Mouse (Mus musculus) forebrain, postnatal 0 days (tissue): ENCODE measurements at regions not wholly inside any gene's neighbourhood (a gene's known extent, or its start where the extent isn't known, plus 50 kb on each side); places are given as distances from the start of the nearest gene placed in this dataset.
"Not testable (repeated sequence)": the region's sequence is repeated elsewhere in the genome, so short reads cannot be mapped to it uniquely, and the experiment has no call there.

Experiments
- ATAC-seq: fragments of 200-750 bp; cut with Nextera tagmentation; 2 replicates; pipeline ENCODE4 v1.8.0; 2017; ENCODE audit warnings: mild to moderate bottlenecking, moderate library complexity
- DNase-seq: peaks from one replicate; pipeline ENCODE4 v3.0.0-alpha.2; 2015
- H3K27ac ChIP-seq: fragments of 300-500 bp; sonication (generic); 2 replicates; pipeline ENCODE4 v1.5.1; 2014; ENCODE audit warnings: low read depth, mild to moderate bottlenecking, antibody characterized with exemption, low read length, moderate library complexity, mixed read lengths
- H3K27me3 ChIP-seq: fragments of 300-500 bp; sonication (generic); 2 replicates; pipeline ENCODE4 v1.6.1; 2014; ENCODE audit warnings: mild to moderate bottlenecking, low read length, mixed read lengths; ENCODE audit not compliant: insufficient read depth
- H3K36me3 ChIP-seq: fragments of 300-500 bp; sonication (generic); 2 replicates; pipeline ENCODE4 v1.6.1; 2014; ENCODE audit warnings: mild to moderate bottlenecking, moderate library complexity; ENCODE audit not compliant: insufficient read depth
- H3K4me1 ChIP-seq: fragments of 300-500 bp; sonication (generic); 2 replicates; pipeline ENCODE4 v1.6.1; 2014; ENCODE audit warnings: antibody characterized with exemption; ENCODE audit not compliant: insufficient read depth
- H3K4me2 ChIP-seq: fragments of 300-500 bp; sonication (generic); 2 replicates; pipeline ENCODE4 v1.6.1; 2014; ENCODE audit warnings: low read depth, mild to moderate bottlenecking, moderate library complexity
- H3K4me3 ChIP-seq: fragments of 300-500 bp; sonication (generic); 2 replicates; pipeline ENCODE4 v1.5.1; 2014; ENCODE audit warnings: low read depth, low read length, mixed read lengths
- H3K9ac ChIP-seq: fragments of 300-500 bp; sonication (generic); 2 replicates; pipeline ENCODE4 v1.6.1; 2014; ENCODE audit warnings: mild to moderate bottlenecking
- H3K9me3 ChIP-seq: fragments of 300-500 bp; sonication (generic); 2 replicates; pipeline ENCODE4 v1.6.1; 2016; ENCODE audit warnings: low read length
- CTCF ChIP-seq: sonication (generic); IDR thresholded peaks from 2 replicates; pipeline ENCODE4 v1.5.1; 2016; ENCODE audit warnings: antibody characterized with exemption, control low read depth, low read depth
- WGBS: fragments of 180-500 bp; shearing (Covaris S2); extraction: QIAGEN DNeasy Blood & Tissue Kit; methylation state at CpG from one replicate; pipeline ENCODE4 v1.1.7; 2014; 5-methylcytosine and 5-hydroxymethylcytosine counted together

DNA sequence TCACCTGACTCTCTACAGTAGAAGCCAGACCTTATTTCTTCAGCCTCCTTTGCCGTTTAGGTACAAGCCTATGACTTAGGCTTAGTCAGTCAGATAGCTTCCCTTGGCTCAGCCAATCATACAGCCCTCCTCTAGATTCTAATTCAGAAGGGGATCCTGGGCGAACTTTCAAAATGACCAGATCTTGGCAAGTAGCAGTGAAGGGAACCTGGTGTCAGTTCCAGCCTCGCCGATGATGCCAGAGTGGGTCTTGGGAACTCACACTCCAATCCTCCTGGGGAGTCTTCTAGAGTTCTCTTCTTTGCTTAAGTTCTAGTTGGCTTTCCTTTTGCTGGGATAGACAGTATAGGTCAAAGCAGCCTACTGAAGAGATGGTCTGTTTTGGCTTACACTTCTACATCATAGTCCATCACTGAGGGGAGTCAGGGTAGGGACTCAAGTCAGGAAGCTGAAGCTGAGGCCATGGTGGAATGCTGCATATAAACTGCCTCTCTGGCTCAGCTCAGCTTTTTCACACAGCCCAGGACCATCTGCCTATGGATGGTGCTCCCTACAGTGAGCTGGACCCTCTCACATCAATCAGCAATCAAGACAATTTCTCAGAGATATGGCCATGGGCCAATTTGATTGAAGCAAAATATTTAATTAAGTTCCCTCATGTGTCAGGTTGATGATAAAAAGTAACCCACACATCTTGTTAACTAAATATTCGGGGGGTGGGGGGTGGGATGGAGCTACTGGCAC lies 94.7 kb upstream of the Btbd11 start:
- no peak overlapping the region for H3K27ac ChIP-seq

DNA sequence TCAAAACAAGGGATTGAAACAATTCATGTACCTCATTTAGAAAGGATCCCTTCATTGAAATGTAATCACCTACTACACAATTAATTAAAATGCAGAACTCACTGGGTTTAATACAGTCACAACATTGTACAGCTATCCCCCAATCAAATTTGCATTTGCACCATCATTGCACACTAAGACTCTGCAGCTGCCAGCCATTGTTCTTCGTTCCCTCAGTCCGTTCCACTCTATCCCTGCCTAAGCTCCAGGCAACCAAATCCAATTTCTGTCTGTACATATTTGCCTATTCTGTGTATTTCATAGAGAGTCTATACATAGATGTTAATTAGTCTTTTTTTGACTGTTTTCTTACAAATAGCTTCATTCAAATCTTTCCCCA lies 94.1 kb upstream of the Btbd11 start:
- Histone ChIP-seq H3K4me1 (peaks cover 4% of the 10 kb centered on the region; the same call in 1 of the 2 replicates), H3K27me3 (no peaks in the 10 kb centered on the region), H3K4me3 (no peak overlapping the region), H3K9me3 (no peaks in the 10 kb centered on the region), H3K9ac (no peak overlapping the region), H3K4me2 (no peak overlapping the region), H3K27ac (no peak overlapping the region), H3K36me3 (no peaks in the 10 kb centered on the region)
- TF ChIP-seq CTCF: no peak
- WGBS: 7% methylated on average over 2 of the region's 2 CpGs
- peak; percentile 64; the same call in 1 of the 2 replicates for ATAC-seq
- DNase-seq: no peak

More for the DNA sequence above, 94.7 kb upstream of the Btbd11 start:
- H3K4me1 ChIP-seq: peaks cover 4% of the 10 kb centered on the region; the same call in 1 of the 2 replicates
- no peaks in the 10 kb centered on the region for H3K36me3 ChIP-seq
- H3K27me3 ChIP-seq: no peaks in the 10 kb centered on the region
- ATAC-seq (no peak), DNase-seq (no peak)
- H3K4me3 ChIP-seq: no peak overlapping the region
- WGBS: 62% methylated on average over 5 of the region's 5 CpGs
- no peak overlapping the region for H3K4me2 ChIP-seq
- TF ChIP-seq CTCF: no peak
- no peak overlapping the region for H3K9ac ChIP-seq
- H3K9me3 ChIP-seq: no peaks in the 10 kb centered on the region

DNA sequence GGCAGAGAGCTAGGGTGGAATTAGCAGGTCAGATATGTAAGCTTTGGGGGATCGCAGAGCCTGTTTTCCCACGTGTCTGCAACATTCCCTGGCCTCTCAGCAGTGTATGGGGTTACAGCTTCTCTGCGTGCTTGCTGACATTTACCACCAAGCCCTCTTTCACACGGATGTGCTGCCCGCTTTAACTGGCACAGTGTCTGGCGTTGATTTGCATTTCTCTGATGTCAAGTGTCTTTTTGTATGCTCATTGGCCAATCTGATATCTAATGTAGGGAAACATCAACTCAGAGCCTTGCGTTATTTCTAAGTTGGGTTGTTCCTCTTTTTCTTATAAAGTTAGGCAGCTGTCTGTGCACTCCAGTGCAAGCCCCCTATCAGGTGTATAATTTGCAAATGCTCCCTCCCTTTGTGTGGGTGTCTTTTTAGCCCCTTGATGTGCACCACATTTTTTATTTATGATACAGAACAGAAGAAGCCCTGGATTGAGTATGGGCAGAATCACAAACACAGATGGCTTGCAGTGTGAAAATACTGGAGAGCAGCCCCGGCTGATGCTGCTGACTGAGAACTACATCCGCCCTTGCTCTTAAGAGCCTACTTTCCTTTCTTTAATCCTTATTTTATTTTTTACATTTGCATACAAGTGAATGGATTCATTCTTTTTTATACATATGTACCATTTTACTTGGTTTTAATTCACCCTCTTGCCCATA lies 93.4 kb upstream of the Btbd11 start:
- DNase-seq (peak; percentile 32), ATAC-seq (peak; percentile 74)
- Histone ChIP-seq H3K27me3 (no peaks in the 10 kb centered on the region), H3K9ac (no peak overlapping the region), H3K36me3 (no peaks in the 10 kb centered on the region), H3K9me3 (no peaks in the 10 kb centered on the region), H3K4me2 (no peak overlapping the region), H3K4me3 (no peak overlapping the region), H3K4me1 (peaks cover 4% of the 10 kb centered on the region; the same call in 1 of the 2 replicates), H3K27ac (no peak overlapping the region)
- no peak for TF ChIP-seq CTCF
- WGBS: 24% methylated on average over 9 of the region's 9 CpGs

DNA sequence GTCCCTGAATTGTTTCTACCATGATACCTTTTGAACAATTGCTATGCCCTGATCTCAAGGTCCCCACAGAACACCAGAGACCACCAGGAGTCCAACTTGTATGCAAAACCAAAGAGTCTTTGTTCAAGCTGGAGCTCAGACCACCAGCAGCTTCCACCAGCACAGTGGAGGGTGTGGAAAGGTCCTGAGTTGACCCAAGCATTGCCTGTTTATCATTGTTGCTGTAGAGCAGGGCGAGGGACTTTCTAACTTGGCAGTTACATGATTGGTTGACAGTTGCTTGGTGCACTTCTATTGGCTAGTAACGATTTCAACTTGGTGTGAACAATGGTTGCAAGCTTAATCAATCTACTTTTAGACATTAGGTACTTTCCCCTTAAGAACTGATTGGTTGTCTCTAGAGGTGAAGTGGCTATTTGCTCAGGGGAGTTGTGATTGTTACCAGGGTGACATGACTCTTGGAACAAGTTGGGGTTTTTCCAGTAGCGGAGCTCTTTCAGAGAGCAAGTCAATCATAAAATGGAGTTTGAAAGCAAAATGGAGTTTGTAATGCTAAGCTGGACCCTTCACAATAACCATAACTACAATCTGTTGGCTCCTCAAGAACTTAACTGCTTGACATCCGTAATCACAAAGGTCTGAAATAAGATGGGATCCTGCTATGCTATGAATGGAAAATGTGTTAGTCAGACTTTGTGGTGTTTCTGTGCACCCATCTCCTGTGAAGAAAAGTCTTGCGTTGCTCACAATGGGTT lies 91.3 kb upstream of the Btbd11 start:
- DNase-seq: no peak
- WGBS: 90% methylated on average over 5 of the region's 5 CpGs
- no peak for TF ChIP-seq CTCF

DNA sequence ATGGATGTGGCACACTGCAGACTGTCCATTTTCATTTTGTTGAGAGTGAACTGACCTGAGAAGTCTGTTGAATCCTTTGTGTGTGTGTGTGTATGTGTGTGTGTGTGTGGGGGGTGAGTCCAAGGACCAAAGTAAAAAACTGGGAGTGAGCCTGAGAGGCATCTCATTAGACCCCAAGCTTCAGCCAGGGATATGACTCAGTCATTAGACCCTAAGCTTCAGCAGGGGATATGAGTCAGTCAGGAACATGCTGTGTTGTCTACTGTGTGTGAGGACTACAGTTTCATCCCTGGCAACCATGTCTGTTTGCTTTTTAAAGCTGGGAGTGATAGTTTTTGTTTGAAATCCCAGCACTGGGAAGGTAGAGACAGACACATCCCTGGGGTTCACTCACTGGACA lies 74.8 kb upstream of the Btbd11 start:
- Histone ChIP-seq H3K4me1 (no peaks in the 10 kb centered on the region), H3K4me3 (no peak overlapping the region), H3K9ac (no peak overlapping the region), H3K27me3 (no peaks in the 10 kb centered on the region), H3K9me3 (no peaks in the 10 kb centered on the region), H3K27ac (no peak overlapping the region), H3K36me3 (no peaks in the 10 kb centered on the region), H3K4me2 (no peak overlapping the region)
- ATAC-seq (no peak), DNase-seq (no peak)
- TF ChIP-seq CTCF: no peak

More for the DNA sequence above, 91.3 kb upstream of the Btbd11 start:
- Histone ChIP-seq H3K9me3 (no peaks in the 10 kb centered on the region), H3K4me1 (peaks cover 4% of the 10 kb centered on the region; the same call in 1 of the 2 replicates), H3K4me2 (no peak overlapping the region), H3K27ac (no peak overlapping the region), H3K9ac (no peak overlapping the region), H3K36me3 (no peaks in the 10 kb centered on the region), H3K27me3 (no peaks in the 10 kb centered on the region), H3K4me3 (no peak overlapping the region)
- no peak for ATAC-seq

DNA sequence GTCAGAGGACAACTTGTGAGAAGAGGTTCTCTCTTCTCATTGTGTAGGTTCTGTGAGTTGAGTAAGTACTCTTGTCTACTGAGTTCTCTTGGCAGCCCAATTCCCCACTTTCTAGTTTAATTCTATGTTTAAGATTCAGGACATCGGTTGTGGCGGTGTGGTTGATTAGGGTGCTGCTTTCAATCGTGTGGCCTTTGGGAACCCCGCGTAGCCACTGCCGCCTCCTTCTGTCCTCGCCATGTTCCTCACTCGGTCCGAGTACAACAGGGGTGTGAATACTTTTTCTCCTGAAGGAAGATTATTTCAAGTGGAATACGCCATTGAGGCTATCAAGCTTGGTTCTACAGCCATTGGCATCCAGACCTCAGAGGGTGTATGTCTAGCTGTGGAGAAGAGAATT lies 73.3 kb upstream of the Btbd11 start:
- H3K4me3 ChIP-seq, H3K9ac ChIP-seq, ATAC-seq, H3K36me3 ChIP-seq, DNase-seq, H3K9me3 ChIP-seq, H3K27me3 ChIP-seq, H3K4me2 ChIP-seq, H3K4me1 ChIP-seq, H3K27ac ChIP-seq: not testable (repeated sequence)
- 96% methylated on average over 10 of the region's 10 CpGs for WGBS

DNA sequence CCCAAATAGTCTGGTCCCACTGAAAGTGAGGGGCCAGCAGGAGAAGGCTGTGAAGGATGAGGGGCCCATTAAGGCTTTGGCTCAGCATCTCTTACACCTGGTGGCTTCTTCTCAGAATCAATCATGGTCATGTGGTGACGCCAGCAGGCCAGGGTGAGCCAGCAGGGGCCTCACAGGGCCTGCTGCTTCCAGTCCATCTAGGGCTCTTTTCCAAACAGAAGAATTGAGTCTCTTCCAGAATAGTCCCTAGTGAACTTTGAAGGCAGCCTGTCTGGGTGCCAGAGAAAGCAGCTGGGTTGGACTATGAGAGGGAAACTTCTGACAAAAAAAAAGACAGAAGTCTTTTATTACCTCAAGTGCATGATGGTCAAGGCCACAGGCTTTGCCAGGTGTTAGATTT lies 65.6 kb upstream of the Btbd11 start:
- DNase-seq (no peak), ATAC-seq (no peak)
- no peaks in the 10 kb centered on the region for H3K36me3 ChIP-seq
- TF ChIP-seq CTCF: no peak
- no peak overlapping the region for H3K27ac ChIP-seq
- H3K4me2 ChIP-seq: no peak overlapping the region
- H3K4me1 ChIP-seq: no peaks in the 10 kb centered on the region
- WGBS: 68% methylated on average over 1 of the region's 1 CpGs
- H3K4me3 ChIP-seq: no peak overlapping the region
- H3K27me3 ChIP-seq: no peaks in the 10 kb centered on the region
- no peak overlapping the region for H3K9ac ChIP-seq
- H3K9me3 ChIP-seq: no peaks in the 10 kb centered on the region
